Mouse (Mus musculus) gastrocnemius, postnatal 25 days (tissue): ENCODE data around the gene 1700010I14Rik. TPM values are rescaled to one million over a fixed set of nuclear protein-coding genes. Genes with fewer than 3 reads are reported as not detected.

Source experiments
- DNase-seq: peaks from one replicate; pipeline ENCODE4 v3.0.0; 2022
- total RNA-seq, 2 experiments: library from RNA; stranded (reverse); gene quantifications; 1 replicate in 1 of 2; 2 replicates in 1 of 2; pipeline ENCODE4 v1.2.3; 2021

Gene 1700010I14Rik
- total RNA-seq, 2 experiments from 2014 or later, result 0.43 to 0.54 TPM

DNA sequence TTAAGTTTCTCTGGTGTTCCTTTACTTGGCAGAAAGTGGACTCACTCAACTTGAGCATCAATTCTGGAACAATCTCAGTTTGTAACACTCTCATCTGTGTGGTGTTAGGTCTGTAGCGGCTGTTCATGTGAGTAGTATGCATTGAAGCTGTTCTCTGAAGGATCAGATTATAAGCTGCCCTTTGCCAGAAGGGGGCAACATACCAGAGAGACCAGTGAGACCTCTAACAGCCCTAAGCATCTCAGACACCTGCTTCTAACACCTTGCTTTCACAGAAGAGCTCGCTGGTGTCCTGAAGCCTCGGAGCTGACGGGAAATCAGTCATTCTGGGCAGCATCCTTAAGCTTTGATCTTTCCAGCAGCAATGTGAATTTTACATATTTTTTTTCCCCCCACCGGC is 42.0 kb downstream of the 1700010I14Rik start:
- DNase-seq, result no peak

GRCm38 (mm10) chr17:9031241-9032141 is 43.4 kb downstream of the 1700010I14Rik start:
- DNase-seq, result peak; percentile 64

DNA sequence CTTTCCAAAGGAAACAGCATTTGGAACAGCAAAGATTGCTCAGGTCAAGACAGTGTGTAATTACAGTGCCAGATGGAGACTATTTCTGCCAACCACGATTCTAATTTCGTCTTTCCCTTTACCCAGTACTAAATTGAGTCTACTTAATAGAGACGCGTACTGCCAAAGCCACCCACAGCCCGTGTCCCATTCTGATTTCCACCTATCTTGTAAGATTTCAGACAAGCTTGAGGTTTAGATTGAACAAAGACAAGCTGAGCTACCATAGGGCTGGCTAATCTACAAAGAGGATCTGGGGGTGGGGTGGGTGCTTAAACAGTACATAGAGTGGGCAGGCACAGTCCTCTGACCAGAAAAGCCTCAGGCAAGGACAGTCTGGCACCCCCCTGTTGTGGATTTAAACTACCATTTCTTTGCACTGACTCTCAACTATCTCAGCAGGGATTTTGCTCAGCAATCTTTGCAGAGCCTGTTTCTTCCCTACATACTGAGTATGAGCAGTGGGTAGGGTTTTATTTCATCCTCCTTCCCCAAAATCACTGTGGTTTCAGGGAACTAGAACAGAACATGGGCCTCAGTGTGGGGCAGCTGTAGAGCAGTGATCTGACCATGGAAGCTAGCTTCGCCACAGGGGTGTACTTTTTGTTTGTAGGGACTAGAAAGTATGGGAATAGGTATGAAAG is 44.4 kb downstream of the 1700010I14Rik start:
- no peak for DNase-seq

- DNase-seq, result no peak
These were observed 45.4 kb downstream of the 1700010I14Rik start for GRCm38 (mm10) chr17:9033511-9033910.

- no peak for DNase-seq
These were observed 47.6 kb downstream of the 1700010I14Rik start for GRCm38 (mm10) chr17:9035561-9036348.

GRCm38 (mm10) chr17:9042723-9043122 is 54.6 kb downstream of the 1700010I14Rik start:
- no peak for DNase-seq

DNA sequence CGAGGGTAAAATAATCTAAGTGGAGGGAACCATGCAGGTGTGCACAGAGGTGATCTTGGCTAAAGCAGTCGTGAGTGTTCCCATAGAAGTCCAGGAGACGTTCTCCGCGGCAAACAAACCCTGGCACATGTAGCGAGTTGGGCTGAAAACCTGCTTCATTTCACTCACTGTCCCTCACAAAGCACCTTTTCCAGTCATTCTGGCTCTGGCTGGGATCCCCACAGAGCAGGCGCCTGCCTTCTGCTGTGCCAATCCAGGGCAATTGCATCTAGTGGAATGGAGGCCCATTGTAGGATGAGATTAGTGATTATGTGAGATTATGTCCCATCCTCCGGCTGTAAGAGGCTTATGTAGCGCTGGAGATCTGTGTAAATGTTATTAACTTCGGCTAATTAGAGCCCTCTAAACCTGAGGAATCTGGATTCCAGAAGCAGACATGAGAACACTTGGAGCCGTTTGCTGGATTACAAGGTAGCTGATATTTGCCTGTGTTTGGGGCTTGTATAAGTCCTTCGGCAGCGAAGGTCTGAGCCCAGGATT is 64.4 kb downstream of the 1700010I14Rik start:
- no peak for DNase-seq

- no peak for DNase-seq
These were observed 71.3 kb downstream of the 1700010I14Rik start for GRCm38 (mm10) chr17:9059360-9059932.
